Mouse (Mus musculus) layer of hippocampus, postnatal 25 days (tissue): ENCODE measurements around the gene Gm28044. TPM values are rescaled to one million over a fixed set of nuclear protein-coding genes. Genes with fewer than 3 reads are reported as not detected.
"Not testable (repeated sequence)": the region's sequence is repeated elsewhere in the genome, so short reads cannot be mapped to it uniquely, and the experiment has no call there.

Experiments
- DNase-seq, 2 experiments: peaks; one replicate each; pipeline ENCODE4 v3.0.0; 2022; ENCODE audit warnings: mixed read lengths in 2 of 2, low spot score in 1 of 2; ENCODE audit errors: extremely low spot score in 1 of 2
- total RNA-seq, 2 experiments: library from RNA; stranded (reverse); gene quantifications; 2 replicates each; pipeline ENCODE4 v1.2.3; 2021

The Gm28044 gene
- under 1 TPM in 1 of 2 experiments, not detected in 1; 0.57 TPM for total RNA-seq

DNA sequence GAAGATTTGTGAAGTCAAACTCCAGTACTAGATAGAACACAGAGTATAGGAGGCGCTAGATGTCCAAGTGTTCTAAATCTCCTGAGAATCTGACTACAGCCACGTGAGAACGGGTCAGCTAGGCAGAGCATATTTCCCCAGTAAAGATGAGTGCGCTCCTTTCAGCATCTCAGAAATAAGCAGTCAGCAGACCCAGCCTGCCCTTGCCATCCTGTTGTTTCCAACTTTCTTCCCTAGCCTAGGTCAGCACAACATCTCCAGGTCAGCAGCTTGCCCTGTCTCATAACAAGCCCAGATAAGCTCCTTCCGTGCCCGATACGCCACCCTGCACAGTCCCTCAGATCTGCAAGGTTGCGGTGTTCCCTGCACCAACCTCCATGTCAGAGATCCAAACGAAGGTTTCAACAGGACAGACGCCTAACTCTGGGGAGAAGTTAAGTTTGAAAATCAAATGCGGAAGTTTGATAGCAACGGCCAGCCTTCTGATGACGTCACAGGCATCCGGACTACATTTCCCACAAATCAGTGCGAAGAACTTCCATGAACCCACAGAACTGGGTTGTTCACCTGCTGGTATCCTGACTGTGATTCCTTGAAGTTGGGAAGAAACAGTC, at the start of gene Gm28044, which contains the start of gene Zfp953:
Gene Gm28044 (minus strand): TSS at position 406 of the 614 bp plus-strand sequence.
Gene Zfp953 (minus strand): TSS at position 475 of the 614 bp plus-strand sequence.
- peak; percentile 77 to 80 for DNase-seq

DNA sequence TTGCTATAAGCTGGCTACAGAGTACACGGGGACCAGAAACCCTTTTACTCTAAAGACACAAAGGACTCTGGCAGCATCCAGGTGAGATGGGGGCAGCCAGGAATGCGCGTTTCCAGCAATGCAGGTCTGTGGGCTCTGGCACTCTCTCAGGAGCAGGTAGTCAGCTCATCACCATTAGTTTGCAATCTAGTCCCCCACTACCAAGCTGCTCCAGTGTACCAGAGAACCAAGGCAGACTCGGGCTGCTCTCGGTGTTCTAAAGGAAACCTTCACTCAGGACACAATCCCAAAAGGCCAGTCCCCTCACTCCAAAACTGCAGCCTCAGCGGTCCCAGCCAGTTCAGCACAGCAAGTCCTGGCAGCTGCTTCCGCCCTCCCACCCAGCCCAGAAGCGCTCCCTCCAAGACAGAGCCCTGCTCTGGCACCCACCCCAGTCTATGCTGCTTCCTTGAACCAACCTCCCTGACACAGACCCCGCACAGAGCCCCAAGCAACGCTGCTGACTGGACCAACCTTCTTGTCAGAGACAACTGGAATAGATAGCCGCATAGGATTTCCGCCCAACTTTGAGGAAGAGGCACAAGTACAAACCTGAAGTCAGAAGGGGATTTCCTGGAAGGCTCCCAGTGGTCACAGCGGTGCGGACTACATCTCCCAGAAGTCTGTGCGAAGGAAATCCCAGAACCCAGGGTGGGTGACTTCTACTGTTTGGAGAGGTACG, 39.0 kb upstream of the Gm28044 start, which contains the start of gene Zfp429:
Gene Zfp429 (minus strand): TSS at position 637 of the 721 bp plus-strand sequence.
- peak; percentile 36 to 42 for DNase-seq

DNA sequence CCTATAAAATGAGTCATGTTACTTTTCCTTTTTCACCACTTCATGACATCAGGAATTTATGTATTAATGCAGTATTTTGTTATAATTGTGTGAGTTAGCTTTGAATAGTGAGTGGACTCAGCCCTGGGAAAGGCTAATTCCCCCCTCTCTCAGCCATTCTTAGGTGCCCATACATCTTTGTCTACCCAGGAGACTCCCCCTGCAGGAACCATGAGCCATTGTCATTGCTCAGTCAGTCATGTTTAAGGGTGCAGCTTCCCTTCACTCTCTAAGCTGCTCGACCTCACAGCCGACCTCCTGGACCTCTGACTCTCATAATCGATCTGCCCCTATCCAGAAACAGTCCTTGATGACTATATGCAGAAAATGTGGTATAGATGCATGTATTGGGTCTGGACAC, 15.9 kb upstream of the Gm28044 start:
- DNase-seq: not testable (repeated sequence)

DNA sequence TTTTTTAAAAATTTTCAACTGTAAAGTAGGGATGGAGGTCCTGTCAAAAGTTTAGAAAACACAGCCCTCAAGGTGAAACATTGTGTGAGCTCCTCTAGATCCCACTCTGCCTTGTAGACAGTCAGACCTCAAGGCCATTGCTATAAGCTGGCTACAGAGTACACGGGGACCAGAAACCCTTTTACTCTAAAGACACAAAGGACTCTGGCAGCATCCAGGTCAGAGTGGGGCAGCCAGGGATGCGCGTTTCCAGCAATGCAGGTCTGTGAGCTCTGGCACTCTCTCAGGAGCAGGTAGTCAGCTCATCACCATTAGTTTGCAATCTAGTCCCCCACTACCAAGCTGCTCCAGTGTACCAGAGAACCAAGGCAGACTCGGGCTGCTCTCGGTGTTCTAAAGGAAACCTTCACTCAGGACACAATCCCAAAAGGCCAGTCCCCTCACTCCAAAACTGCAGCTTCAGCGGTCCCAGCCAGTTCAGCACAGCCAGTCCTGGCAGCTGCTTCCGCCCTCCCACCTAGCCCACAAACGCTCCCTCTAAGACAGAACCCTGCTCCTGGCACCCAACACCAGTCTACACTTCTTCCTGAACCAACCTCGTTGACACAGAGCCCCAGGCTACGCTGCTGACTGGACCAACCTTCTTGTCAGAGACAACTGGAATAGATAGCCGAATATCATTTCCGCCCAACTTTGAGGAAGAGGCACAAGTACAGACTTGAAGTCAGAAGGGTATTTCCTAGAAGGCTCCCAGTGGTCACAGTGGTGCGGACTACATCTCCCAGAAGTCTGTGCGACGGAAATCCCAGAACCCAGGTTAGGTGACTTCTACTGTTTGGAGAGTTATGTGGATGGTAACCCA, 14.9 kb upstream of the Gm28044 start, which contains the start of the genes Gm28041 and Zfp456:
Gene Gm28041 (minus strand): TSS at position 684 of the 862 bp plus-strand sequence.
Gene Zfp456 (minus strand): TSS at position 761 of the 862 bp plus-strand sequence.
- peak; percentile 14 to 37 for DNase-seq

DNA sequence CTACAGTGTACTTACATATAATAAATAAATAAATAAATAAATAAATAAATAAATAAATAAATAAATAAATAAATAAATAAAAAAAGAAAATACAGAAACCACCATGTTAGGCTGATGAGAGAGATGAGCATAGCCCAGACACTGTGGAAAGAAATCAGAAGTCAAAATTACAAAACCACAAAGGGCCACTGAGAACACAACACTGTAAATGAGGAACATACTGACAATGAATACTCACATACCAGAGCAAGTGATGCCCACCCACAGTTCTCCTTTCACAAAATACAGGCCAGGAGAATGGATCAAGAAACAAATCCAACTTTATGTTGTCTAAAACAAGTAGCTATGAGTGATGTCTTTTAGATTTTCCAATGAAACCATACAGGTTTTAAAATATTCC, 8.5 kb downstream of the Gm28044 start:
- no peak for DNase-seq

DNA sequence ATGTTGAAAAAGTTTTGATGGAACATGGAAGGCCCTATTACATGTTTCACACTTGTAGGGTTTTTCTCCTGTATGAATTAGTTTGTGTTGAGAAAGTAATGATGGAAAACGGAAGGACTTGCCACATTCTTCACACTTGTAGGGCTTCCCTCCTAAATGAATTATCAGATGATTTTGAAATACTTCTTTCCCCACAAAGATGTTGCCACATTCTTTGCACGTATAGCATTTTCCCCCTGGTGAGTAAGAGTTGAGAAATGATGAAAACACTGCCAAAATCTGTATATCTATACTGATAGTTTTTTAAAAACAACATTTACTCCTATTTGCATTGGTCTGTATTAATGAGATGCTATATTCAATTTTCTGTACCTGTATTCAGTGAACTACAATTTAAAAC, 16.9 kb downstream of the Gm28044 start:
- no peak for DNase-seq

DNA sequence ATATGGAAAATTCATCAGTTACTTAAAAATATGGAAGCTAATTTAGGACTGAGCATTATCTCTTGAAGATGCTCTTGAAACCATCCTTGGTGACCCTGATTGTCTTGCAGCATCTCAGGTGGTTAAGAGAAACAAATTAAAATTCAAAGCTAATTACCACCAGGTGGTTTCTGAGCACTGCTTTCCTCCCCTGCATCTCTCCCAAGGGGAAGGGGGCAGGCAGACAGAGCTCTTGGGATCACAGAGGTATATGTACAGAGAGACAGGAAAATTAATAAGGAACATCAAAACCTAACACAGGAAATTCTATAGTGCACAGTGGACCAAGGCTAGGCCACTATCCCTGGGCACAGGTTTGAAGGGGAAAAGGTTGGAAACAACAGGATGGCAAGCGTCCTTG, 27.5 kb downstream of the Gm28044 start:
- no peak for DNase-seq

DNA sequence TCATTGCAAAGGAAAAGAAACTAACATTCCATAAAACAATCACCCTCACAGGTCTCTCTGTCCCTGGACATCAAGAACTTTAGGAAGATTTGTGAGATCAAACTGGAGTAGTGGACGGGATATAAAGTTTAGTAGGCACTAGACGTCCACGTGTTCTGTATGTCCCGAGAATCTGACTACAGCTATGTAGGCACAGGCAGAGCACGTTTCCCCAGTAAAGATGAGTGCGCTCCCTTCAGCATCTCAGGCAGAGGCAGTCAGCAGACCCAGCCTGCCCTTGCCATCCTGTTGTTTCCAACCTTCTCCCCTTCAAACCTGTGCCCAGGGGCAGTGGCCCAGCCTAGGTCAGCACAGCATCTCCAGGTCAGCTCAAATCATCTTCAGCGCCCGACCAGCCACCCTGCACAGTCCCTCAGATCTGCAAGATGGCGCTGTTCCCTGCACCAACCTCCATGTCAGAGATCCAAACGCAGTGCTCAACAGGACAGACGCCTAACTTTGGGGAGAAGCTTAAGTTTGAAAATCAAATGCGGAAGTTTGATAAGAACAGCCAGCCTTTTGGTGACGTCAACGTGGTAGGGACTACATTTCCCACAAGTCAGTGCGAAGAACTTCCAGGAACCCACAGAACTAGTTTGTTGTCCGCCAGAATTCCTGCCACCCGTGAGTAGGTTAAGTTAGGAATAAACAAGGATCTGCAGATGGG, 28.2 kb downstream of the Gm28044 start, which contains the start of gene Zfp595:
Gene Zfp595 (minus strand): TSS at position 552 of the 706 bp plus-strand sequence.
- DNase-seq: peak; percentile 55 to 62

DNA sequence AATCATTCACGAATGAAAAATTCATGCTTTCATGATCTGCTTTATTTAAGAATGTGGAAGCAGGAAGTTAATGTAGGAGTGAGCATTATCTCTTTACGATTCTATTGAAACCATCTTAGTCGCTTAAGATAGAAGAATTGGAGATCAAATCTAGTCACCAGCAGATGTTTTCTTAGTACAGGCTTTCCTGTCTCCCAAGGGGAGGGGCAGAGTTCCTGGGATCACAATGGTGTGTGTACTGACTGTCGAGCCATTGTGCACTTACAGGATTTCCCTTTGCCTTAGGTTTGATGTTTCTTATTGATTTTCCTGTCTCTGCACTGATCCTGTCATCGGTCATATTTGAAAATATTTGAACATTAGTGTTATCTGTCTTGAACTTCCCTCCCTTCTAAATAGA, 53.6 kb downstream of the Gm28044 start:
- peak in 1 of 2 experiments; percentile 3 for DNase-seq

DNA sequence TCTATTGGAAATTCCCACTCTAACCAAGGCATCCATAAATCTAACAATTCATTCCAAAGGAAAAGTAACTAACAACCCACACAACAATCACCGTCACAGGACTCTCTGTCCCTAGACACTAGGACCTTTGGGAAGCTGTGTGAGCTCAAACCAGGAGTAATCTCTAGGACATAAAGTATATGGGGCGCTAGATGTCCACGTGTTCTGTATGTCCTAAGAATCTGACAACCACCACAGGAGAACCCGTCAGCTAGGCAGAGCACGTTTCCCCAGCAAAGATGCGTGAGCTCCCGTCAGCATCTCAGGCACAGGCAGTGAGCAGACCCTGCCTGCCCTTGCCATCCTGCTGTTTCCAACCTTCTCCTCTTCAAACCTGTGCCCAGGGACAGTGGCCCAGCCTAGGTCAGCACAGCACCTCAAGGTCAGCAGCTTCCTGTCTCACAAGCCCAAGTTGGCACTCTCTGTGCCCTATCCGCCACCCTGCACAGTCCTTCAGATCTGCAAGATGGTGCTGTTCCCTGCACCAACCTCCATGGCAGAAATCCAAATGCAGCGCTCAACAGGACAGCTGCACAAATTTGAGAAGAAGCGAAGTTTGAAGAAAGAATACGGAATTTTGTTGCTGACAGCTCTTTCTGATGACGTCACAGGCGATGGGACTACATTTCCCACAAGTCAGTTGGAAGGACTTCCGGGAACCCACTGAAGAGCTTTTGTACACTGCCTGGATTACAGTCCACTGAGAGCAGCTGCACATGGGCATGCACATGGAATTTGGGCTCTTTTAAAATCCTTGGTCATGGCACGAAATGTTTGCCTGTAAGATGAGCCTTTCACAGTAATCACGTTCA, 54.3 kb downstream of the Gm28044 start, which contains the start of gene Zfp457:
Gene Zfp457 (minus strand): TSS at position 664 of the 851 bp plus-strand sequence.
- peak; percentile 69 to 82 for DNase-seq

DNA sequence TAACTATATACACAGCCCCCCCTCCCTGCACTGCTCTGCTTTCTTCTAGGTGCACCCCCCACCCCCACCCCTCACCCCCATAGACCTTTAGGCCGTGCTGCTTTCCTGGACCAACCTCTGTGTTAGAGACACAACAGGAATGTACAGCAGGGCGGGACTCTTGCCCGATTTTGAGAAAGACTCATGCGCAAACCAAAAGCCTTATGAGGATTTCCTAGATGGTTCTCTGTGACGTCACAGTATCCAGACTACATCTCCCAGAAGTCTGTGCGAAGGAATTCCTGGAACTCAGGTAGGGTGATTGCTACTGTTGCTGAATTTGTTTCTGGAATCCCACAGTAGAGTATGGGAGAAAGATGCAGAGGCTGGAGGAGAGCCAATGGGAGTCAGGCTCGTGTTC, 82.0 kb downstream of the Gm28044 start, which contains the start of gene Zfp458:
Gene Zfp458 (minus strand): TSS at position 153 of the 400 bp plus-strand sequence.
- no peak for DNase-seq

DNA sequence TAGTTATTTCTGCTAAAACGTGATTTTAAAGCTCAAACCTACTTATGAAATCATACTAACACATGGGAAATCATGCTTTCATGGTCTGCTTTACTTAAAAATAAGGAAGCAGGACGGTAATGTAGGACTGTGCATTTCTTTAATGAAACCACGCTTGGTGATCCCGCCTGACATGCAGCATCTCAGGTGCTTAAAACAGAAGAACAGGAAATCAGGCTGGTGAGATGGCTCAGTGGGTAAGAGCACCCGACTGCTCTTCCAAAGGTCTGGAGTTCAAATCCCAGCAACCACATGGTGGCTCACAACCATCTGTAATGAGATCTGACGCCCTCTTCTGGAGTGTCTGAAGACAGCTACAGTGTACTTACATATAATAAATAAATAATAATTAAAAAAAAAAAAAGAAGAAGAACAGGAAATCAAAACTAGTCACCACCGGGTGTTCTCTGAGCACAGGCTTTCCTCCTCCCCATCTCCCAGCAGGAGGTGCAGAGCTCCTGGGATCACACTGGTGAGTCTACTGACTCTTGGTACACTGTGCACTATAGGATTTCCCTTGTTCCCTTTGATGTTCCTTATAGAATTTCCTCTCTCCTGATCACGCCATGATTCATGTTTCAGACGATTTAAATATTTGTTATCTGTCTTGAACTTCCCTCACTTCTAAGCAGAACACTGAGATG, 90.8 kb downstream of the Gm28044 start:
- DNase-seq: not testable (repeated sequence)

DNA sequence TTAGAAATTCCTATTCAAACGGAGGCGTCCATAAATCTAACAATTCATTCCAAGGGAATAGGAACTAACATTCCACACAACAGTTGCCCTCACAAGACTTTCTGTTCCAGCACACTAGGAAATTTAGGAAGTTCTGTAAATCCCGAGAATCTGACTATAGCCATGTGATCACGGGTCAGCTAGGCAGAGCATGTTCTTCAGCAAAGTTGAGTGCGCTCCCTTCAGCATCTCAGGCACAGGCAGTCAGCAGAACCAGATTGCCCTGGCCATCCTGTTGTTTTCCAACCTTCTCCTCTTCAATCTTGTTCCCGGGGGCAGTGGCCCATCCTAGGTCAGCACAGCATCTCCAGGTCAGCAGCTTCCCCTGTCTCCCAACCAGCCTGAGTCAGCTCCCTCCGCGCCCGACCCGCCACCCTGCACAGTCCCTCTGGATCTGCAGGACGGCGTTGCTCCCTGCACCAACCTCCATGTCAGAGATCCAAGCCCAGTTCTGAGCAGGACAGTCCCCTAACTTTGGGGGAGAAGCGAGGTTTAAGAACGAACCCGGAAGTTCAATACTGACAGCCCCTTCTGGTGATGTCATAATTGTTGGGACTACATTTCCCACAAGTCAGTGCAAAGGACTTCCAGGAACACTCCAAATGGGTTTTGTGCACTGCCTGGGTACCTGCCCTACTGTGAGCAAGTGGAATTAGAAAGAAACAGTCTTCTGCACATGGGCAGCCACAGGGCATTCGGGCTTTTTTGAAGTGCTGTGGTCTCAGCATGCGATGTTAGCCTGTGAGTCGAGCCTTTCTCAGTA, 91.6 kb downstream of the Gm28044 start:
- peak; percentile 57 for DNase-seq
